Mouse (Mus musculus): ENCODE measurements around the gene Olfr952. TPM values are rescaled to one million over a fixed set of nuclear protein-coding genes. Genes with fewer than 3 reads are reported as not detected.

Olfr952 gene
- polyA plus RNA-seq (2012), result not detected in 2 replicates

DNA sequence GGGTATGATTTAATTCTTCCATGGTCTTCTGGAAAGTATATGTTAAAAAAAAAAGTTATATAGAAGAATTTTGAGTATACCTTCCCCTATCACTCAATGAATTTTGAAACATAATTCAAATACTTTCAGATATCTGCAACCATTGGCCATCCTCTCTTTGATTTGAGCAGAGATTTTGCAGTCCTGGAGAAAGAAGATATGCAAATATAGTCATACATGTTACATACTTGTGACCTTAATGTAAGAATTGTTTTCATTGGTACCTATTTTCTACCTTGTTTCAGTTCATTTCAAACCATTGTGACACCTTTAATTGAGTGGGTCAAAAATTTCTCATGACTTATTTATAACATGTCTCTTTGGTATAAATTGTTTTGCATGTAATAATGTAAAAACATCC is at the start of gene Olfr952:
Gene Olfr952, minus strand, starts transcription at position 101 of the 400 bp plus-strand sequence.

DNA sequence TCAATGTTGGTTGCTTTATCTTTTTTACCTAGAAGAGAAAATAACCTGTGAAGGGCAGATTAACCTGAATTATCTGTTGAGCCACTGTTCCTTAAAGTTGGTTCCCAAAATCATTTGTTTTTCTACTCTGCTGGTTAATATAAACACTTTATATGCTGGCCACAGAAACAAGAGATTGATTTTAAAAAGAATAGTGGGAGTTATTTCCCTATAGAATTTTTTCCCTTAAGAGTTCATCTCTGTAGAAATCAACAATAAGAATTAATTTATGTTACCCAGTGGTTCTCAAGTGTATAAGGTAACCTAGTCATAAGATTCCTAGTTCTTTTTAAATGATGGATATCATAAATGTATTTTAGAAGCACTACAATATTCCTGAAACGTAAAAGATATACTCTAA is 44.9 kb upstream of the Olfr952 start, which contains the start of gene Olfr955:
Gene Olfr955, minus strand, starts transcription at position 101 of the 400 bp plus-strand sequence.

DNA sequence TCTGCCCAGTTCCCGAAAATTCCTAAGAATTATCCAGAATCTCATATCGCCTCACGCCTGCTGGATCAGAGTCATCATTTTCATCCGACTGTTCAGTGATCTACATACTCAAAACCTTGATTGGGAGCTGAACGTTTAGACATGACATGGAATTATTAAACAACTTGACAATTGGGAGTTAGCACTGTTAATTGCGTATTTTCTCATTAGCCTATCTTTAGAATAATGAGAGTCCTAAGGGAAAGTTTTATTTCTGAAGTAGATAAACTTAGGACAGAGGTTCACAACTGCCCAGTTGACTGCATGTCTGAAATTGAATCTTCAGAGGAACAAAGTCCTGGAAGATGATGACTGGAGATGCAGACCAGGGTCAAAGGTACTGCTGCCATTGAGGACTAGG is 29.5 kb upstream of the Olfr952 start, which contains the start of gene Olfr954:
Gene Olfr954, plus strand, starts transcription at position 301 of the 400 bp plus-strand sequence.

DNA sequence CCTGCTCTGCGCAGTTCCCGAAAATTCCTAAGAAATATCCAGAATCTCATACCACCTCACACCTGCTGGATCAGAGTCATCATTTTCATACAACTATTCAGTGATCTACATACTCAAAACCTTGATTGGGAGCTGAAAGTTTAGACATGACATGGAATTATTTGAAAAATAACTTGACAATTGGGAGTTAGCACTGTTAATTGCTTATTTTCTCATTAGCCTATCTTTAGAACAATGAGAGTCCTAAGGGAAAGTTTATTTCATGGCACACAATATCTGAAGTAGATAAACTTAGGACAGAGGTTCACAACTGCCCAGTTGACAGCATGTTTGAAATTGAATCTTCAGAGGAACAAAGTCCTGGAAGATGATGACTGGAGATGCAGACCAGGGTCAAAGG is 39.8 kb downstream of the Olfr952 start, which contains the start of gene Olfr951:
Gene Olfr951, plus strand, starts transcription at position 301 of the 400 bp plus-strand sequence.

Other genes starting within 250 kb of the Olfr952 start
- gene Olfr944, start 225.2 kb downstream of the Olfr952 start, polyA plus RNA-seq (2012), result not detected in 2 replicates
- gene Olfr1537, start 177.2 kb downstream of the Olfr952 start, polyA plus RNA-seq (2012), result not detected in 2 replicates
- not detected in 2 replicates for gene Olfr945, start 150.3 kb downstream of the Olfr952 start, polyA plus RNA-seq (2012)
- not detected in 2 replicates for gene Olfr948, start 101.1 kb downstream of the Olfr952 start, polyA plus RNA-seq (2012)
- not detected in 2 replicates for gene Olfr951, start 39.7 kb downstream of the Olfr952 start, polyA plus RNA-seq (2012)
- not detected in 2 replicates for gene Olfr954, start 29.6 kb upstream of the Olfr952 start, polyA plus RNA-seq (2012)
- 0.05 TPM in 1 of 2 replicates, not detected in the other for gene Olfr955, start 44.8 kb upstream of the Olfr952 start, polyA plus RNA-seq (2012)
- gene Olfr44, start 66.8 kb upstream of the Olfr952 start, polyA plus RNA-seq (2012), result not detected in 2 replicates
- gene Olfr957, start 88.7 kb upstream of the Olfr952 start, polyA plus RNA-seq (2012), result not detected in 2 replicates
- not detected in 2 replicates for gene Olfr958, start 126.9 kb upstream of the Olfr952 start, polyA plus RNA-seq (2012)
- not detected in 2 replicates for gene Olfr959, start 148.4 kb upstream of the Olfr952 start, polyA plus RNA-seq (2012)
- not detected in 2 replicates for gene AW551984, start 177.3 kb upstream of the Olfr952 start, polyA plus RNA-seq (2012)
- gene Olfr148, start 183.5 kb upstream of the Olfr952 start, polyA plus RNA-seq (2012), result not detected in 2 replicates
- gene Olfr960, start 194.2 kb upstream of the Olfr952 start, polyA plus RNA-seq (2012), result not detected in 2 replicates
- not detected in 2 replicates for gene Olfr961, start 217.9 kb upstream of the Olfr952 start, polyA plus RNA-seq (2012)
- not detected in 2 replicates for gene Olfr963, start 240.1 kb upstream of the Olfr952 start, polyA plus RNA-seq (2012)

All from megakaryocyte-erythroid progenitor cell, adult 5 weeks (primary cell).